Mouse (Mus musculus) kidney, adult 10 weeks (tissue): ENCODE data around the gene Hscb. TPM values are rescaled to one million over a fixed set of nuclear protein-coding genes. Genes with fewer than 3 reads are reported as not detected.

Source experiments
- polyA plus RNA-seq: library from polyadenylated mRNA; stranded (reverse); fragments of 350-450 nt; fragmentation: Illumina TruSeq; extraction: RNeasy Lipid Tissue Mini Kit (QIAGEN cat#74804); gene quantifications from one replicate; pipeline ENCODE4 v1.2.3, GENCODE M21; 2014; ENCODE audit warnings: low read depth, low replicate concordance

Hscb gene
- 65.1 TPM for polyA plus RNA-seq

DNA sequence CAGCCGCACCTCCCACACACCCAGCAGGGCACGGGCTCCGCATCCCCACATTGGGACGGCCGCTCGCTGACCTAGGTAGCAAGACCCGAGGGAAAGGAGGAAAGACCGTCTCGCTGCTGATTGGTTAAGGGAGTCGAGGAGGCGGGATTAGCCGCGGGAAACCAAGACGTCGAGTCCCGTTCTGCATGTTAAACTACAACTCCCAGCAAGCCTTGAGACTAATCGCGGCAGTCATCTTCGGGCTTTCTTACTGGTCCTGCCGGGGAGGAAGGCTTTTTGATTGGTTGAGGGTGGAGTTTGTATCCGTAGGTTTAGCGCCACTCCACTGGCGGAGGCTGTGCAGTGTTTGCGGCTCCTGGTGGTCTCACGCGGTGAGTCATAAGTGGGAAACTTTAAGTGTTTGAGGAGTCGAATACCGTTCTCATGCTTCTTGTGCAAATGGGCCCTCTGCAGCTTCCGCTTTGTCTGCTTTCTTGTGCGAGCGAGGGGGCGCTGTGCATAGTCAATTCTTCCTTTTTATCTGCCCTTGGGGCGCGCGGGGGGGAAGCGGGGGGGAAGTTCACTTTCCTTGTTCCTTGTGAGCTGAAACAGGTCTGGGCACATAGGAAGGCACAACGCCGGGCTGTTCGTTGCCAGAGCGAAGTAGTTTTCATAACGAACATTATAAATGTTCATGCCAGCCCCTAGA is at the start of gene Hscb, which contains the start of gene Chek2:
TSS of gene Hscb (minus strand) at position 100 of the 688 bp plus-strand sequence.
TSS of gene Chek2 (plus strand) at position 302 of the 688 bp plus-strand sequence.

GRCm38 (mm10) chr5:110879584-110880374 is 40.2 kb upstream of the Hscb start, which contains the start of gene Ttc28:
TSS of gene Ttc28 (plus strand) at chr5:110879803.

DNA sequence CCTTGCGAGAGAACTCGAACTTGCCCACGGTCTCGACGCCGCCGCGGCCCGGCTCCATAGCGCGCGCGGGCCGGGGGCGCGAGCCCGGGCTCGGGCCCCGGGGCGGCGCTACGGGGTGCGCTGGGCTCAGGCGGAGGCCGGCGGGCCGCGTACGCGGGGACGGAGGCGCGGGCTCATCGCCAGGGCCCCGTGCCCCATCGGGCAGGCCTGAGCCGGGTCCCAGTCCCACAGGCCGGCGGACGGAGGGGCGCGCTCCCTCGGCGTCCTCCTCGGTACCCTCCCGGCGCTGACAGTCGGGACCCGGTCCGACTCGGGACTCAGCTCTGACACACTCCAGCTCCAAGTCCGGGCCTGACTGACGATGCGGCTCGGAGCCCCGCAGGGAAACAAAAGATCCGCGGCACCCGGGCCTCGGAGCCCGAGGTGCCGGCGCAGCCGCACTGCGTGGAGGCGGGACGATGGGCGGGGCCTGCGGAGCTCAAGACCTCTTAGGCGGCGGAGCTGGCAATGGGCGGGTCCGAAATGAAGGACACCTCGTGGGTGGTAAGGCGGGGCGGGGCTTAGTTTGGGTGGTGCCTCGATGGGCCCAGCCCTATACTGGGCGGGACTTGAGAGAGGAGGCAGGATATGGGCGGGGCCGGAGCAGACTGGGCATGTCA is 29.8 kb downstream of the Hscb start, which contains the start of gene Ulk1:
TSS of gene Ulk1 (minus strand) at position 431 of the 659 bp plus-strand sequence.

GRCm38 (mm10) chr5:110779998-110780760 is 59.4 kb downstream of the Hscb start, which contains the start of gene Pus1:
TSS of gene Pus1 (minus strand) at chr5:110780659.

Other genes with a start within 250 kb of the Hscb start
- gene Noc4l, start 186.4 kb downstream of the Hscb start, polyA plus RNA-seq: 1.7 TPM
- gene Ddx51, start 186.3 kb downstream of the Hscb start, polyA plus RNA-seq: 3.6 TPM
- 10.2 TPM for gene Ep400, start 69.1 kb downstream of the Hscb start, polyA plus RNA-seq
- not detected for gene Pus1, start 59.1 kb downstream of the Hscb start, polyA plus RNA-seq
- gene Ulk1, start 29.7 kb downstream of the Hscb start, polyA plus RNA-seq: 8.3 TPM
- gene Chek2, start 202 bp upstream of the Hscb start, polyA plus RNA-seq: 9.4 TPM
- gene Ttc28, start 40.0 kb upstream of the Hscb start, polyA plus RNA-seq: 1.8 TPM